Mouse (Mus musculus) ES-Bruce4 (cell line): ENCODE measurements around the gene Cdh10. TPM values are rescaled to one million over a fixed set of nuclear protein-coding genes. Genes with fewer than 3 reads are reported as not detected.

Experiments
- H3K27ac ChIP-seq: 2 replicates; pipeline ENCODE4 v1.5.1; 2012; ENCODE audit warnings: low read length, inconsistent platforms; ENCODE audit not compliant: insufficient read depth
- H3K27me3 ChIP-seq: 2 replicates; pipeline ENCODE4 v1.6.1; 2012; ENCODE audit warnings: mild to moderate bottlenecking, low read length, inconsistent platforms; ENCODE audit not compliant: control insufficient read depth, poor library complexity, insufficient read depth, severe bottlenecking
- H3K36me3 ChIP-seq: 2 replicates; pipeline ENCODE4 v1.6.1; 2012; ENCODE audit warnings: inconsistent platforms, mild to moderate bottlenecking, low read length, moderate library complexity; ENCODE audit not compliant: control insufficient read depth, poor library complexity, insufficient read depth, severe bottlenecking
- H3K4me1 ChIP-seq: one replicate; pipeline ENCODE4 v1.8.1; 2011; ENCODE audit warnings: low read length; ENCODE audit not compliant: control insufficient read depth, insufficient read depth
- H3K4me3 ChIP-seq: 2 replicates; pipeline ENCODE4 v1.5.1; 2011; ENCODE audit warnings: low read depth, mild to moderate bottlenecking, low read length
- H3K9ac ChIP-seq: 2 replicates; pipeline ENCODE4 v1.6.1; 2012; ENCODE audit warnings: low read depth, mild to moderate bottlenecking, inconsistent platforms; ENCODE audit not compliant: poor library complexity, severe bottlenecking
- H3K9me3 ChIP-seq: replicated peaks from 2 replicates; pipeline ENCODE4 v1.6.1; 2012; ENCODE audit warnings: mild to moderate bottlenecking, low read length, inconsistent platforms; ENCODE audit not compliant: control insufficient read depth, poor library complexity, insufficient read depth, severe bottlenecking
- CTCF ChIP-seq: IDR thresholded peaks from one replicate; pipeline ENCODE4 v1.8.1; 2011; ENCODE audit warnings: low read depth, low read length
- EP300 ChIP-seq: IDR thresholded peaks from 2 replicates; pipeline ENCODE4 v1.6.1; 2011; ENCODE audit warnings: low read depth, low read length; ENCODE audit not compliant: insufficient read depth
- POLR2A ChIP-seq: IDR thresholded peaks from one replicate; pipeline ENCODE4 v1.8.1; 2011; ENCODE audit warnings: low read length; ENCODE audit not compliant: insufficient read depth
- polyA plus RNA-seq: library from polyadenylated mRNA; stranded (reverse); fragments of >200 nt; gene quantifications from 2 replicates; pipeline ENCODE4 v1.2.4, GENCODE M21; 2011; ENCODE audit warnings: low read depth; ENCODE audit not compliant: missing spikeins, insufficient read depth, insufficient read length

The Cdh10 gene
- polyA plus RNA-seq, 1 experiment = 2.1 TPM

GRCm38 (mm10) chr15:18881467-18881866, 62.7 kb downstream of the Cdh10 start:
- Histone ChIP-seq H3K4me3 (no peak overlapping the region), H3K9me3 (no peaks in the 10 kb centered on the region), H3K27ac (no peak overlapping the region), H3K36me3 (no peaks in the 10 kb centered on the region), H3K9ac (no peak overlapping the region), H3K4me1 (no peaks in the 10 kb centered on the region), H3K27me3 (no peaks in the 10 kb centered on the region)
- TF ChIP-seq EP300 (no peak), CTCF (no peak), POLR2A (no peak)

GRCm38 (mm10) chr15:18886673-18887072, 67.9 kb downstream of the Cdh10 start:
- no peaks in the 10 kb centered on the region for H3K36me3 ChIP-seq
- TF ChIP-seq EP300 = no peak
- no peak for TF ChIP-seq POLR2A
- no peak for TF ChIP-seq CTCF
- H3K27me3 ChIP-seq = no peaks in the 10 kb centered on the region
- H3K9me3 ChIP-seq = no peaks in the 10 kb centered on the region
- H3K27ac ChIP-seq = no peak overlapping the region
- H3K9ac ChIP-seq = no peak overlapping the region
- no peaks in the 10 kb centered on the region for H3K4me1 ChIP-seq
- H3K4me3 ChIP-seq = no peak overlapping the region

GRCm38 (mm10) chr15:18888912-18889311, 70.2 kb downstream of the Cdh10 start:
- no peaks in the 10 kb centered on the region for H3K36me3 ChIP-seq
- no peaks in the 10 kb centered on the region for H3K27me3 ChIP-seq
- H3K27ac ChIP-seq = no peak overlapping the region
- TF ChIP-seq EP300 (no peak), CTCF (no peak), POLR2A (no peak)
- H3K9ac ChIP-seq = no peak overlapping the region
- H3K4me3 ChIP-seq = no peak overlapping the region
- H3K9me3 ChIP-seq = no peaks in the 10 kb centered on the region
- no peaks in the 10 kb centered on the region for H3K4me1 ChIP-seq

- no peak overlapping the region for H3K9ac ChIP-seq
- TF ChIP-seq EP300 (no peak), CTCF (no peak), POLR2A (no peak)
- no peaks in the 10 kb centered on the region for H3K9me3 ChIP-seq
- H3K36me3 ChIP-seq = no peaks in the 10 kb centered on the region
- no peaks in the 10 kb centered on the region for H3K27me3 ChIP-seq
- no peaks in the 10 kb centered on the region for H3K4me1 ChIP-seq
- H3K4me3 ChIP-seq = no peak overlapping the region
- H3K27ac ChIP-seq = no peak overlapping the region
These were observed 71.6 kb downstream of the Cdh10 start for GRCm38 (mm10) chr15:18890358-18890757.

- Histone ChIP-seq H3K4me1 (no peaks in the 10 kb centered on the region), H3K27me3 (no peaks in the 10 kb centered on the region), H3K36me3 (no peaks in the 10 kb centered on the region), H3K9ac (no peak overlapping the region), H3K9me3 (no peaks in the 10 kb centered on the region), H3K4me3 (no peak overlapping the region), H3K27ac (no peak overlapping the region)
- no peak for TF ChIP-seq EP300
- no peak for TF ChIP-seq POLR2A
- no peak for TF ChIP-seq CTCF
These were observed 82.0 kb downstream of the Cdh10 start for GRCm38 (mm10) chr15:18900776-18901175.

- Histone ChIP-seq H3K36me3 (no peaks in the 10 kb centered on the region), H3K27me3 (no peaks in the 10 kb centered on the region), H3K9me3 (no peaks in the 10 kb centered on the region), H3K27ac (no peak overlapping the region), H3K4me1 (no peaks in the 10 kb centered on the region), H3K4me3 (no peak overlapping the region), H3K9ac (no peak overlapping the region)
- TF ChIP-seq CTCF (no peak), POLR2A (no peak), EP300 (no peak)
These were observed 85.4 kb downstream of the Cdh10 start for GRCm38 (mm10) chr15:18904131-18904530.
